Comparison of ENCODE assay signal across 8 mouse cellular contexts in genomic region chr11:106391546-106392188, GRCm38 (mm10). TPM values are rescaled to one million over a fixed set of nuclear protein-coding genes. Genes with fewer than 3 reads are reported as not detected.
DNase-seq lines count a peak whose midpoint lies in the region; ATAC-seq lines count a peak whose summit lies in the region.

No protein-coding gene starts in this region.

- no peak overlapping the region for H3K4me3 ChIP-seq in forebrain, embryonic 16.5 days (replicated peaks; ENCODE audit: low read length)
- no peak overlapping the region for H3K4me3 ChIP-seq in lung, embryonic 16.5 days (ENCODE audit: low read length)

- no peak overlapping the region for H3K27ac ChIP-seq in forebrain, embryonic 16.5 days (ENCODE audit: low read length)
- 0 out of 2 replicates have a peak overlapping the region, but pooled peaks have one; percentile 7 for H3K27ac ChIP-seq in lung, embryonic 16.5 days (ENCODE audit: low read length)

- no peaks in the 10 kb centered on the region for H3K9me3 ChIP-seq in forebrain, embryonic 16.5 days (ENCODE audit: control insufficient read depth, low read length)
- H3K9me3 ChIP-seq in lung, embryonic 16.5 days (ENCODE audit: control insufficient read depth, low read length): no peaks in the 10 kb centered on the region

- DNase-seq in Muller cell, postnatal 12 days (ENCODE audit: inconsistent ontology term): peak; percentile 49
- peak; percentile 78 for DNase-seq in c-Kit-positive CD71-positive TER-119-positive erythroid progenitor cells, embryonic 14.5 days (ENCODE audit: low spot score)
- DNase-seq in layer of hippocampus, adult 9-10 months (ENCODE audit: low spot score): peak; percentile 68
- peak; percentile 43 for DNase-seq in ovary, postnatal 36 days (ENCODE audit: low spot score)
- DNase-seq in thymus, postnatal 25 days: peak; percentile 78

- 0 out of 2 replicates have a peak, but pooled peaks have one; percentile 50 for ATAC-seq in forebrain, embryonic 16.5 days
- ATAC-seq in hematopoietic stem cell, adult 5-6 weeks (replicated peaks in 1 of 2; ENCODE audit: insufficient read depth in 1 of 2, low FRiP score in 2 of 2, low TSS enrichment in 1 of 2, low read depth in 1 of 2, poor library complexity in 2 of 2, severe bottlenecking in 2 of 2): peak; percentile 57 to 60; a peak in 2 of 4 replicates
- ATAC-seq in lung, embryonic 16.5 days (ENCODE audit: low read depth): peak; percentile 72

- 33% methylated on average over 6 of the region's 6 CpGs for WGBS in forebrain, embryonic 16.5 days
- WGBS in lung, embryonic 16.5 days: 27% methylated on average over 6 of the region's 6 CpGs

- H3K36me3 ChIP-seq in forebrain, embryonic 16.5 days (ENCODE audit: control insufficient read depth, insufficient read depth): no peaks in the 10 kb centered on the region
- H3K36me3 ChIP-seq in lung, embryonic 16.5 days (ENCODE audit: control insufficient read depth, insufficient read depth, low read length): no peaks in the 10 kb centered on the region

- H3K27me3 ChIP-seq in forebrain, embryonic 16.5 days (replicated peaks; ENCODE audit: control insufficient read depth, insufficient read depth, low read length): no peaks in the 10 kb centered on the region
- no peaks in the 10 kb centered on the region for H3K27me3 ChIP-seq in lung, embryonic 16.5 days (ENCODE audit: control insufficient read depth, insufficient read depth, low read depth, low read length)

- no peaks in the 10 kb centered on the region for H3K4me1 ChIP-seq in forebrain, embryonic 16.5 days (replicated peaks; ENCODE audit: control insufficient read depth, insufficient read depth, low read length)
- peaks cover 16% of the 10 kb centered on the region for H3K4me1 ChIP-seq in lung, embryonic 16.5 days (replicated peaks; ENCODE audit: control insufficient read depth, insufficient read depth, low read length)

- no peak overlapping the region for H3K4me2 ChIP-seq in forebrain, embryonic 16.5 days (ENCODE audit: low read length)
- no peak overlapping the region for H3K4me2 ChIP-seq in lung, embryonic 16.5 days (ENCODE audit: low read depth, low read length)

- H3K9ac ChIP-seq in forebrain, embryonic 16.5 days (replicated peaks; ENCODE audit: low read depth, low read length): no peak overlapping the region
- H3K9ac ChIP-seq in lung, embryonic 16.5 days (ENCODE audit: low read length): no peak overlapping the region

RNA-seq across cellular contexts. Expression of gene Icam2, which starts 3.8 kb away (rescaled TPM):
- polyA plus RNA-seq in forebrain, embryonic 16.5 days (2015; fragmentation: Nextera tagmentation; extraction: Ambion mirVana): 10.9 and 12.6 TPM in 2 replicates
- 49.3 and 87.8 TPM in 2 replicates for total RNA-seq in hematopoietic stem cell, adult 5-6 weeks (2017)
- polyA plus RNA-seq in lung, embryonic 16.5 days (2015; fragmentation: Nextera tagmentation; extraction: Ambion mirVana): 108 and 126 TPM in 2 replicates

RNA-seq across cellular contexts. Expression of gene Prr29, which starts 26.4 kb away (rescaled TPM):
- polyA plus RNA-seq in forebrain, embryonic 16.5 days (2015; fragmentation: Nextera tagmentation; extraction: Ambion mirVana): not detected in 2 replicates
- not detected in 2 replicates for total RNA-seq in hematopoietic stem cell, adult 5-6 weeks (2017)
- 2.0 and 4.4 TPM in 2 replicates for polyA plus RNA-seq in lung, embryonic 16.5 days (2015; fragmentation: Nextera tagmentation; extraction: Ambion mirVana)

RNA-seq across cellular contexts. Expression of gene Scn4a, which starts 38.6 kb away (rescaled TPM):
- polyA plus RNA-seq in forebrain, embryonic 16.5 days (2015; fragmentation: Nextera tagmentation; extraction: Ambion mirVana): 0.03 TPM in 1 of 2 replicates, not detected in the other
- total RNA-seq in hematopoietic stem cell, adult 5-6 weeks (2017): not detected in 2 replicates
- polyA plus RNA-seq in lung, embryonic 16.5 days (2015; fragmentation: Nextera tagmentation; extraction: Ambion mirVana): 0.03 and 0.06 TPM in 2 replicates
